In genomic region chrX:134424263-134424662, GRCm38 (mm10) we compare ENCODE assay signal across 29 mouse cellular contexts. TPM values are rescaled to one million over a fixed set of nuclear protein-coding genes. Genes with fewer than 3 reads are reported as not detected.
DNase-seq lines count a peak whose midpoint lies in the region; ATAC-seq and TF ChIP-seq lines count a peak whose summit lies in the region.
"Had no signal": no experiment of that assay in that cellular context is flagged by ENCODE, and none has a peak within 500 bp of the region (broad histone marks: within the 10 kb centered on the region; RNA-seq: fewer than 3 reads in every experiment).

No protein-coding gene starts in this region.

- H3K9me3 ChIP-seq in CH12.LX (replicated peaks; ENCODE audit: low read length) = no peaks in the 10 kb centered on the region
- H3K9me3 ChIP-seq in midbrain, embryonic 15.5 days = no peaks in the 10 kb centered on the region
- H3K9me3 ChIP-seq: embryonic facial prominence, embryonic 13.5 days; embryonic facial prominence, embryonic 15.5 days; forebrain, embryonic 10.5 days; forebrain, embryonic 12.5 days had no signal

- no peaks in the 10 kb centered on the region for H3K36me3 ChIP-seq in CH12.LX (replicated peaks in 1 of 2; ENCODE audit: control insufficient read depth in 1 of 2, insufficient read depth in 1 of 2, low read length in 1 of 2)
- H3K36me3 ChIP-seq in splenic B cell, adult 2 months (ENCODE audit: control insufficient read depth, insufficient read depth, low read length, poor library complexity, severe bottlenecking) = no peaks in the 10 kb centered on the region
- no peaks in the 10 kb centered on the region for H3K36me3 ChIP-seq in midbrain, embryonic 15.5 days (replicated peaks)
- H3K36me3 ChIP-seq: embryonic facial prominence, embryonic 13.5 days; embryonic facial prominence, embryonic 15.5 days; forebrain, embryonic 10.5 days; forebrain, embryonic 12.5 days had no signal

- TF ChIP-seq EP300 in CH12.LX (IDR thresholded peaks at IDR 0.05; ENCODE audit: low read length) = peak; percentile 54

- in situ Hi-C loops in CH12.LX (cut with MboI; ENCODE audit: low pct_ligation_motif_present, low pct_unique_long_range_greater_than_20kb, low sequenced_read_pairs) = no loop called here

- DNase-seq in CH12.LX (ENCODE audit: extremely low read depth) = peak; percentile 26
- peak; percentile 1 for DNase-seq in splenic B cell, adult 2 months (ENCODE audit: low read depth, low spot score)
- no peak for DNase-seq in cerebellum, postnatal 10 days
- DNase-seq in right cerebral cortex, adult 18-20 months = no peak
- no peak for DNase-seq in yolk sac, embryonic 10.5 days (ENCODE audit: low spot score)
- DNase-seq: adrenal gland, adult 8-10 months; adrenal gland, postnatal 14 days; adrenal gland, postnatal 36 days; B cell, adult 2 months; cerebellum, adult 11-12 months; cerebellum, adult 2 months; cerebellum, adult 9-10 months; cerebellum, postnatal 14 days; embryo, embryonic 11 days had no signal

- dilution Hi-C loops in CH12.LX (cut with MboI; ENCODE audit: extremely low pct_ligation_motif_present, extremely low pct_unique_long_range_greater_than_20kb, low sequenced_read_pairs) = no loop called here

- no peak overlapping the region for H3K4me2 ChIP-seq in CH12.LX (ENCODE audit: insufficient read depth, low read depth, poor library complexity, severe bottlenecking)
- H3K4me2 ChIP-seq in midbrain, embryonic 15.5 days = no peak overlapping the region
- H3K4me2 ChIP-seq: embryonic facial prominence, embryonic 13.5 days; embryonic facial prominence, embryonic 15.5 days; forebrain, embryonic 12.5 days had no signal

- no peak overlapping the region for H3K9ac ChIP-seq in CH12.LX (ENCODE audit: insufficient read depth, low read depth)
- H3K9ac ChIP-seq in midbrain, embryonic 15.5 days = no peak overlapping the region
- H3K9ac ChIP-seq: embryonic facial prominence, embryonic 13.5 days; embryonic facial prominence, embryonic 15.5 days; forebrain, embryonic 12.5 days had no signal

- H3K27me3 ChIP-seq in CH12.LX (replicated peaks) = no peaks in the 10 kb centered on the region
- H3K27me3 ChIP-seq in splenic B cell, adult 2 months (ENCODE audit: control insufficient read depth, insufficient read depth, low read length, poor library complexity, severe bottlenecking) = no peaks in the 10 kb centered on the region
- H3K27me3 ChIP-seq in midbrain, embryonic 15.5 days (replicated peaks) = no peaks in the 10 kb centered on the region
- H3K27me3 ChIP-seq: embryonic facial prominence, embryonic 15.5 days; forebrain, embryonic 12.5 days had no signal

- WGBS in midbrain, embryonic 15.5 days = 93% methylated on average over 5 of the region's 5 CpGs

- H3K79me2 ChIP-seq in CH12.LX (replicated peaks; ENCODE audit: control insufficient read depth, extremely low read depth, insufficient read depth, poor library complexity, severe bottlenecking) = no peaks in the 10 kb centered on the region

- ATAC-seq in common myeloid progenitor, adult 5-6 weeks (replicated peaks; ENCODE audit: low read depth, poor library complexity, severe bottlenecking) = peak; percentile 47; the same call in 1 of the 2 replicates
- ATAC-seq in megakaryocyte, adult 5-6 weeks (ENCODE audit: poor library complexity, severe bottlenecking) = peak; percentile 73
- no peak for ATAC-seq in midbrain, embryonic 15.5 days (replicated peaks)
- ATAC-seq: activated CD4-positive, CD25-positive, alpha-beta regulatory T cell, adult 4 months; CD4-positive, CD25-positive, alpha-beta regulatory T cell, adult 4 months; forebrain, embryonic 14.5 days; forebrain, embryonic 16.5 days; Patski had no signal

- no peak overlapping the region for H3K4me3 ChIP-seq in CH12.LX (replicated peaks in 1 of 3; ENCODE audit: low read depth in 2 of 3, low read length in 2 of 3, poor library complexity in 1 of 3)
- no peak overlapping the region for H3K4me3 ChIP-seq in midbrain, embryonic 15.5 days
- H3K4me3 ChIP-seq: embryonic facial prominence, embryonic 13.5 days; embryonic facial prominence, embryonic 15.5 days; erythroblast, embryonic 14.5 days; forebrain, embryonic 10.5 days; forebrain, embryonic 12.5 days had no signal

- no peak for TF ChIP-seq CTCF in CH12.LX (conservative IDR thresholded peaks at IDR 0.05 in 1 of 2, IDR thresholded peaks at IDR 0.05 in 1 of 2; ENCODE audit: low read depth in 2 of 2, low read length in 2 of 2)

- H3K4me1 ChIP-seq in CH12.LX (ENCODE audit: control insufficient read depth in 1 of 2, insufficient read depth in 2 of 2) = peaks cover 7 to 20% of the 10 kb centered on the region in 2 experiments
- no peaks in the 10 kb centered on the region for H3K4me1 ChIP-seq in midbrain, embryonic 15.5 days
- H3K4me1 ChIP-seq: embryonic facial prominence, embryonic 13.5 days; embryonic facial prominence, embryonic 15.5 days; forebrain, embryonic 10.5 days; forebrain, embryonic 12.5 days had no signal

- no peak for TF ChIP-seq POLR2A in CH12.LX (IDR thresholded peaks at IDR 0.05; ENCODE audit: low read depth, low read length)

- H3K27ac ChIP-seq in CH12.LX (ENCODE audit: insufficient read depth, low read depth) = no peak overlapping the region
- no peak overlapping the region for H3K27ac ChIP-seq in midbrain, embryonic 15.5 days
- H3K27ac ChIP-seq: embryonic facial prominence, embryonic 13.5 days; embryonic facial prominence, embryonic 15.5 days; forebrain, embryonic 10.5 days; forebrain, embryonic 12.5 days had no signal

- TF ChIP-seq RAD21 in CH12.LX (IDR thresholded peaks at IDR 0.05; ENCODE audit: low read depth, low read length) = no peak

TF ChIP-seq in CH12.LX, 34 proteins besides CTCF, POLR2A, EP300 and RAD21:
- TF ChIP-seq IRF4 (IDR thresholded peaks at IDR 0.05; ENCODE audit: low read depth, low read length) (peak; percentile 72), TCF12 (IDR thresholded peaks at IDR 0.05; ENCODE audit: low read depth, low read length) (no peak), BHLHE40 (IDR thresholded peaks at IDR 0.05; ENCODE audit: low read depth, low read length) (peak; percentile 89)

RNA-seq across cellular contexts. Expression of gene Drp2, which starts 19.9 kb away (rescaled TPM):
- 0.13 and 0.17 TPM in 2 replicates for total RNA-seq in CH12.LX (2012; rRNA removed)
- 0.19 and 0.22 TPM in 2 replicates for total RNA-seq in CH12.LX (2014; rRNA removed)
- 0.38 and 0.59 TPM in 2 replicates for polyA plus RNA-seq in CH12.LX (2012; ENCODE audit: insufficient read length, low read depth)
- total RNA-seq in common myeloid progenitor, adult 5-6 weeks (2017) = under 0.01 and 0.19 TPM in 2 replicates
- total RNA-seq in megakaryocyte, adult 5-6 weeks (2015) = 0.07 TPM in 1 of 2 replicates, not detected in the other
- 0.04 and 0.22 TPM in 2 replicates for total RNA-seq in megakaryocyte, adult 5-6 weeks (2017)
- polyA plus RNA-seq in midbrain, embryonic 15.5 days (2015; fragmentation: Nextera tagmentation; extraction: Ambion mirVana) = 23.1 and 27.0 TPM in 2 replicates
- polyA plus RNA-seq: CD4-positive, CD25-positive, alpha-beta regulatory T cell, adult 4 months had no signal

RNA-seq across cellular contexts. Expression of gene Taf7l, which starts 52.0 kb away (rescaled TPM):
- total RNA-seq in CH12.LX (2012; rRNA removed) (not detected in 2 replicates), CH12.LX (2014; rRNA removed) (not detected in 2 replicates)
- not detected in 2 replicates for polyA plus RNA-seq in CH12.LX (2012; ENCODE audit: insufficient read length, low read depth)
- not detected in 2 replicates for total RNA-seq in common myeloid progenitor, adult 5-6 weeks (2017)
- total RNA-seq in megakaryocyte, adult 5-6 weeks (2015) = not detected in 2 replicates
- not detected in 2 replicates for total RNA-seq in megakaryocyte, adult 5-6 weeks (2017)
- polyA plus RNA-seq in midbrain, embryonic 15.5 days (2015; fragmentation: Nextera tagmentation; extraction: Ambion mirVana) = 0.31 and 0.41 TPM in 2 replicates
- total RNA-seq: adrenal gland, adult 18-20 months; adrenal gland, adult 8-10 months; adrenal gland, postnatal 14 days; adrenal gland, postnatal 36 days had no signal
- polyA plus RNA-seq: activated CD4-positive, CD25-positive, alpha-beta regulatory T cell, adult 4 months; CD4-positive, CD25-positive, alpha-beta regulatory T cell, adult 4 months; embryonic facial prominence, embryonic 11.5 days; erythroblast, embryonic 14.5 days; forebrain, embryonic 10.5 days; forebrain, embryonic 12.5 days; Patski had no signal

Comparison
In these comparisons a context has a peak if more than half of its experiments do, and no peak if none do; other contexts are left out.
1. DNase-seq: peak in CH12.LX (single experiment) and splenic B cell, adult 2 months (single experiment); none in cerebellum, postnatal 10 days (0 of 2), right cerebral cortex, adult 18-20 months (single experiment) and yolk sac, embryonic 10.5 days (single experiment).